Mouse (Mus musculus) neural tube, embryonic 10.5 days (tissue): ENCODE measurements around the gene Fam162a.
"Not testable (repeated sequence)": the region's sequence is repeated elsewhere in the genome, so short reads cannot be mapped to it uniquely, and the experiment has no call there.

ENCODE experiments used
- DNase-seq: peaks from one replicate; pipeline ENCODE4 v3.0.0-alpha.2; 2017; ENCODE audit warnings: low spot score; ENCODE audit errors: extremely low spot score

Gene Fam162a

DNA sequence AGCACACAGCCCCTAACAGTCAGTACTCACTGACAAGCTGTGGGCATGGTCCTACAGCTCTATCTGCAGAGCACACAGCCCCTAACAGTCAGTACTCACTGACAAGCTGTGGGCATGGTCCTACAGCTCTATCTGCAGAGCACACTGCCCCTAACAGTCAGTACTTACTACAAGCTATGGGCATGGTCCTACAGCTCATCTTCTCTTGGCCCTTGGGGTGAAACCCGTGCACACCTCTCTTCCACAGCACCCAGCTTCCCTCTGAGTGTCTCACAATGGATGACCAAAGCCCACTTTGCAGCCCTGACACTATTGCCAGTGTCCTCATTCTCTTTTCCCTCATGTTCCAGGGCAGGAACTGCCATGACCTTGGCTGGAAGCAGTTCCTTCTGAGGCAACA is 8.9 kb downstream of the Fam162a start:
- not testable (repeated sequence) for DNase-seq

DNA sequence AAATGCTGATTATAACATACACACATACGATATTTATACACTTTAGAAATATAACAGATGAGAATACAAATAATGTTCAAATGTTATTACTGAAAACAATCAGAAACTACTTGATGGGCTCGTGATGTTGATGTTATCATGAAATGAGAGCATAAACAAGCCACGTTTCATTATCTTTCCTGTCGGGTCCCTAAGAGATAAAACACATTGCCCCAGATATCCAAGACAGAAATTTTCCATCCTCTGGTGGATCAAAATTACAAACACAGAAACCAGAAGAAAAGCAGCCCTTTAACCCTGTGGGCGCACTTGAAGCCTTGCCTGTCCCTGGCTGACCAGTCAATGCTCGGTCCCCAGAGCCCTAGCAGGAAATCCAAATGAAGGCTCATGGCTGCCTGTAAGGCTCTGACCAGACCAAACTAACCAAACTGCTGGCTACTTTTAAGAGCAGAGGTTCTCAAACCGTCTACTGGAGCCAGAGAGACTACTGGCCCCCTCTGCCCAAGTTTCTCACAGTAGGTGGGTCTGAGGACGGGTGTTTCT is 13.4 kb downstream of the Fam162a start:
- no peak for DNase-seq

DNA sequence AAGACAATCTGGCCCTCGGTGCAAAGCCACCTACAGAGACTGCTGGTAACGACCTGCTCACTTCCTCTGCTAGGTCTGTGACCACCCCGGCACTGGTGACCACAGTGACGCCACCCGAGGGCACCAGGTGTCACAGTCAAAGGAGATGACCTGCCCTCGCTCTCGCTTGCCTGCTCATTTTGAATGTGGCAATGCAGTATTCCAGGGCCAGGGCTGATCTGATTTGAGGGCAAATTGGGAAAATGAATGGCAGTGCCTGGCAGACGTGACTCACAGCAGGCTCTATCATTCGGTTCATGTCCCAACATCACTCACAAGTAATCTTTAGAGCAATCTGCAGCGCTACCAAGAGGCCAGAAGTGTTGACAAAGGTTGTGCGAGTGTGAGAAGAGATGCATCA is 15.0 kb downstream of the Fam162a start:
- DNase-seq, result no peak

DNA sequence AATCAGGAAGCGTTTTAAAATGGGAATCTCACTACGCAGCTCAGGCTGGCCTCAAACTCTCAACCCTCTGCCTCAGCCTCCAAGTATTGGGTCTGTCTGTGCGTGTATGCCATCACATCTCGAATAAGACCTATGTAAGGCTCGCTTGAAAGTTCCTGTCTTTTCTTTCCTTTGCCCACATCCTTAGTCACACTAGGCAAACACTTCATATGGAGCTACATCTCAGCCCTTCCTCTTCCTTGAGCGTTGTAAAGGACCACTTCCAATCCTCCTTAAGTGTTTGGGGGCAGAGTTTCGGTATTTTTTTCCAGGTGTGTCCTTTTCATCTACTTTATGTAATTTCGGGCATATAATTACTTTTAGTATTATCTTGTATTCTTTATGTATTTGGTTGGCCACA is 16.5 kb downstream of the Fam162a start:
- DNase-seq, result no peak

DNA sequence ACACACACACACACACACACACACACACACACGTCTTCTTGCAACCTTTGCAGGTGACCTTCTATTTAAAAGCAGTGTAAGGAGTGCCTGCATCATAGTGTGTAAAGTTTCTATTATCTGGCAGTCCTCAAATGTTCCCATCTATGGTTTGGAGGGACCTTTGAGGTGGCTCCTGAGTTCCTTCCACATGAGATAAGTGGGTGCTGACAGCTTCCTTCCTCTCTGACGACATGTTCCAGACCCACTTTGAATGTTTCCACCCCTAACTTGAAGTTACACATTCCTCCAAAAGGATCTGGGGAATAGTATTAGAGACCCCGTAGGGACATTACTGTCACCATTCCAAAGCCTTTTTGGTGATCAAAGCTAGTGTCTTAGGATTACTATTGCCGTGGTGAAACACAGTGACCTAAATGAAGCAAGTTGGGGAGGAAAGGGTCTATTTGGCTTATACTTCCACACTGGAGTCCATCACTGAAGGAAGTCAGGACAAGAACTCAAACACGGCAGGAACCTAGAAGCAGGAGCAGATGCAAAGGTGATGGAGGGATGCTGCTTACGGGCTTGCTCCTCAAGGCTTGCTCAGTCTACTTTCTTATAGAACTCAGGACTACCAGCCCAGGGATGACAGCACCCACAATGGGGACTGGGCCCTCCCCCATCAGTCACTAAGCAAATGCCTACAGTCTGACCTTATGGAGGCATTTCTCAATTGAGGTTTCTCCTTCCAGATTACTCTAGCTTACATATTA is 17.7 kb downstream of the Fam162a start:
- DNase-seq, result no peak

DNA sequence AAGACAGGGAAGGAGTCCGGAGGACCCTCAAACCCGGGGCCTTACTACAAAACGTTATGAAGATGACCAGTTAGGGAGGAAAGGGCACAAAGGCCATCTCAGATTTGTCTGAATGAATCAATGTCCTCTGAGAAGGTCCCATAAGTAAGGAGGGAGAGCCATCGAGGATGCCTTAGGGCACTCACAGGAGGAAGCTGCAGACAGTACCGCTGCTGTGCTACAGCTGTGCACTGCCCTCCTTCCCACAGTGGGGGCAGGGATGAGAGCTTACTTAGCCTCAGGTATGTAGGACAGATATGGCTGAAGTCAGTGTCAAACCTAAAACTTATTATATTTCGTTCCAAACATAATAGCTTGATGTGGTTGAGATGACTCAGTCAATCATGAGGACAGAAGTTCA is 19.9 kb downstream of the Fam162a start:
- DNase-seq, result no peak

DNA sequence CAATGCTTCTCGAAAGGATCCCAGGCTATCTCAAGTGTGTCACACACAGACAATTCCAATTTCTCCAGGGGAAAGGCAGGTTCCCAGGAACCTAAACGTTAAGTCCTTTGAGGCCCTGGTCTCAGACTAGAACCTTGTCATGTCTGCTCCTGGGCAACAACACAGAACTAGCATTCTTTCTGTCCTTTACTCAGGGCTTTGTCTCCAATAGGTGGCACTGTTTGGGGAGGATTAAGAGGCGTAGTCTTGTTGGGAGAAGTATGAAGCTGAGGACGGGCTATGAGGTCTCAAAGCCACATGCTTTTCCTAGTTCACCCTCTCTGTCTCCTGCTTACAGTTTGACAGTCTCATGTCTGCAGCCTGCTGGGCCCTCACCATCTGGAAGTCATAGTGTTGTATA is 23.9 kb downstream of the Fam162a start:
- DNase-seq, result no peak

DNA sequence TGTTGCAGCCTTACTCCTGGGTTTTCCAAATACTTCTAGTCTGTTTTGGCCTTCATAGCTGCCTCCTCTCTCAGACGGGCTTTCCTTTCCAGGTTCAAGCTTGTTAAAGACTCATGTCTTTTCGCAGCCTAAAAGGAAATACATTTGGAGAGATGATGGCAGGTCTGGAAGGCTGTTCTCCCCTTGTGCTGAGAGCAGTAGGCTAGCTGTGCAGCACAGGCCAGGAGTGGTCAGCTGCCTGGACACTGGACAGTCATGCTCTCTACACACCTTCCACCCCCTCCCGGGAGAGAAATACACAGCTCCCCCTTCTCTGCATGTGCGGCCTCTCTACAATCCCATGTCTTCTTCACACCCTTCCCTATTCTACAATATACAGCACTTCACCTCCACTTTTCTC is 27.4 kb downstream of the Fam162a start:
- no peak for DNase-seq

DNA sequence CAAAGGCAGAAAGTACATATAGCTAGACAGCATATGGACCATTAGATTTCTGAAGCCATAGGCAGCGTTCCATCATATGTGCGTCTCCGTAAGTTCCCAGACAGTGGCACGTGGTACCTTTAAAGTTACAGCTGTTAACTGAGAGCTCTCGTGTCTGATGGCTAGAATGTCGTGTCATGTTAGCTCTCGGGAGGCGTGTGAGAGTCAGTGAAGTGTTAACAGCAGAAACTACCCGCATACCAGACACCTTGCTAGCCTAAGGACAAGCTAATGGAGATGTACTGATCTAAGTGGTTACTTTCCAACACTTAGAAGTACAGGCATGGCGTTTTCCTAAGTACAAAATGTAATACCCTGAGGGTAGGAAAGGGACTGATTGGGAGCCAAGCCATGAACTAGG is 28.3 kb downstream of the Fam162a start:
- no peak for DNase-seq

DNA sequence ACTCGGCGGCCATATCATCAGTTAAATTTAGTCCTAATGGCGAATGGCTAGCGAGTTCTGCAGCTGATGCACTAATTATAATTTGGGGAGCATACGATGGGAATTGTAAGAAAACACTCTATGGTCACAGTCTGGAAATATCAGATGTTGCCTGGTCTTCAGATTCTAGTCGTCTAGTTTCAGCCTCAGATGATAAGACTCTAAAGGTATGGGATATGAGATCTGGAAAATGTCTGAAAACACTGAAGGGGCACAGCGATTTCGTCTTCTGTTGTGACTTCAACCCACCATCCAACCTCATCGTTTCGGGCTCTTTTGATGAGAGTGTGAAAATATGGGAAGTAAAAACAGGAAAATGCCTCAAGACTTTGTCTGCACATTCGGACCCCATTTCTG is 29.8 kb downstream of the Fam162a start:
- DNase-seq, result no peak

DNA sequence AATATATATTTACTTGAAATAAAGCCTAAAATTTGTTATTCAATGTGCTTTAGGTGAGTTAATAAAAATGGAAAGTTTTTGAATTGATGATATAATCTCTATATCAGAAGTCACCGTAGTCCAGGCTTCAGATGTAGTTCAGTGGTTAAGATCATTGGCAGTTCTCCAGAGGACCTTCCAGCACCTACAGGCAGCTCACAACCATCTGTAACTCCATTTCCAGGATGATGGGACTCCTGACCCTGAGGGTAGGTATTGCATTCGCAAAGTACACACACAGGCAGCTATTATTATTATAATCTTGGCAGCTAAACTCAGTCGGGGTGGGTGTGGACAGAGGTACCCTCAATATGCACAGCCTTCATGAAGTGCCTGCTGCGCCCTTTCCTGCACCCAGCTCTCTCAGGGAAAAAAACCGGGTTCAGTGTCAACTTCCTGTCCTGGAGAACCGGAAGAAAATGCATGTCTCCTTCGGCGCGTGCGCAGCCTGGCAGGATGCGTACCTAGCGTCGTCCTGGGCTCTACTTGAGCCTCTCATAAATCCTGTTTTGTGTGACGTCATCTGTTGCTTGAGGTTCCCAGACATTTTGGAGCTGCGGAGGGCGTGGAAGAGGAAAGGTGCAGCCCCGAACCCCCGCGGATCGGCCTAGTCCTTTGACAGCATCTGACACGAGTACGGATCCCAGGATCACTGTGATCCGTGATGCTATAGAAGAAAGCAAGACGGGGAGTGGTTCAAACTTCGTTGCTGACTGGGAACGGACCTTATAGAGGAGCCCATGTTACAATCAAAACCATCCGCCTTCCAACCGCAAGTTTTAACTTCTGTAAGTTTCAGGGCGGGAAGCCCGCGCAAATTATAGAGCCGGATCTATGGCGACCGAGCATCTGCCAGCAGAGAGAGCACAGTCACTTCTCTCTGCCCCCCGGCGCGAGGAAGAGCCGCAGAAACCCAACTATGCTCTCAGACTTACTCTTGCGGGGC is 30.5 kb downstream of the Fam162a start, which contains the start of gene Wdr5b:
Gene Wdr5b (plus strand): TSS at position 551 of the 985 bp plus-strand sequence.
- DNase-seq, result peak; percentile 77

DNA sequence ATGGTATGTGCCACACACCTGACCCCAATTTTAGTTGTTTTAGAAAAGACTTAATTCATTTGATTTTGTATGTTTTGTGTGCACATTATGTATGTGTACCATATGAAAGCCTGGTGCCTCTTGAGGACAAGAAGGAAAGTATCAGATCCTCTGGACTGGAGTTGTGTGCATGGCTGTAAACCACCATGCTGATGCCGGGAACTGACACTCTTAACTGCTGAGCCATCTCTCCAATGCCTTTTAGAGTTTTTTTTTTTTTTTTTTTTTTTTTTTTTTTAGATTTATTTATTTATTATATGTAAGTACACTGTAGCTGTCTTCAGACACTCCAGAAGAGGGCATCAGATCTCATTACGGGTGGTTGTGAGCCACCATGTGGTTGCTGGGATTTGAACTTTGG is 43.3 kb downstream of the Fam162a start:
- DNase-seq, result not testable (repeated sequence)

DNA sequence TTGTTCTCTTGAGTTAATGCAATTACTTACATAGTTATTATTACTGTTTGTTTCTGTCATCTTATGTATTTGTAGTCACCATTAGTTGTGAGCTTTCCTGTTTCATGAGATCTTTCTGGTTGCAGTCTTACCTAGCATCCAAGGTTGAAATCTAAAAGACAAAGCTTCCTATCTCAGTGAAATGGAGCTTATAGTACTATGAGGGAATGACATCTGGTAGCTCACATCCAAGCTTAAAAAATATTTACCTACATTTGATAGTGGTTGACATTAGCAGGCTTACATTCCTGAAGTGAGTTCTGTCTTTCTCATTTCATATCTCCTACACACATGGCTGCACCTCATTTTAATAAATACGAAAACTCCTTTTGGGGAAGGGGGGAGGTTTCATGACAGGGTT is 55.1 kb downstream of the Fam162a start:
- no peak for DNase-seq

DNA sequence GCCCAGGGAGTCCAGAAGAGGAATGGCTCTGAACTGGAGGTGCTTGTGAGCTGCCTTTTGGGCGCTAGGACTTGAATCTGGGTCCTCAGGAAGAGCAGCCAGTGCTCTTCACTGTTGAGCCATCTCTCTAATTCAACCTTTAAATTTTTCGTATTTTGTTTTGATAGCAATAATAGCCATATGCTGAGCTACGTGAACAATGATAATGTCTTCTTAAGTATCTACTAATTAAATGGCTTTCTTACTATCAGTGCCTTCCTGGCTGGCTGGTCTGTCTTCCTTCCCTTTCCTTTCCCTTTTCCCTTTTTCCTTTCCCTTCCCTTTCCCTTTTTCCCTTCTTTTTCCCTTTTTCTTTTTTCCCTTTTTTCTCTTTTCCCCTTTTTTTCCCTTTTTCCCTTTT is 63.0 kb downstream of the Fam162a start:
- DNase-seq, result no peak

DNA sequence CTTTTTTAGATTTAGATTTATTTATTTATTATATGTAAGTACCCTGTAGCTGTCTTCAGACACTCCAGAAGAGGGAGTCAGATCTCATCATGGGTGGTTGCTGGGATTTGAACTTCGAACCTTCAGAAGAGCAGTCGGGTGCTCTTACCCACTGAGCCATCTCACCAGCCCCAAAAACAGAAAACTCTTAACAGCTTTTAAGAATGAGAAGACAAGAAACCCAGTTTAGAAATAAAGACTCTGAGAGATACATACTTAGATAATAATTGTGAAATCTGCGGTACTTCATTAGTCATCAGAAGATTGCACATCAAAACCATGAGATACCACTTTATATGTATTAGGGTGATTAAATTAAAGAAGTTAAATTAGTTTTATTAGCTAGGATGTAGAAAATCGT is 72.5 kb downstream of the Fam162a start:
- DNase-seq, result not testable (repeated sequence)
